Mouse (Mus musculus) MEL (cell line): ENCODE data around the gene Tifa. TPM values are rescaled to one million over a fixed set of nuclear protein-coding genes. Genes with fewer than 3 reads are reported as not detected.

Source experiments
- DNase-seq: peaks from one replicate; pipeline ENCODE4 v3.0.0; 2011; ENCODE audit warnings: low read depth, low spot score
- H3K27ac ChIP-seq: 2 replicates; pipeline ENCODE4 v1.5.1; 2012; ENCODE audit warnings: low read depth, mild to moderate bottlenecking, control low read depth, low read length, moderate library complexity; ENCODE audit not compliant: control insufficient read depth
- H3K27me3 ChIP-seq, 2 experiments: fragments of 150-350 bp in 1 of 2; sonication (generic) in 1 of 2; 2 replicates each; pipeline ENCODE4 v1.6.1; 2012; ENCODE audit warnings: low read length in 2 of 2, mild to moderate bottlenecking in 2 of 2, improper control_type of control experiment in 1 of 2, moderate library complexity in 1 of 2; ENCODE audit not compliant: insufficient read depth in 2 of 2, control insufficient read depth in 1 of 2
- H3K36me3 ChIP-seq, 2 experiments: 2 replicates each; pipeline ENCODE4 v1.6.1; 2012 to 2014; ENCODE audit warnings: low read length in 2 of 2, improper control_type of control experiment in 1 of 2, inconsistent platforms in 1 of 2, mild to moderate bottlenecking in 1 of 2; ENCODE audit not compliant: insufficient read depth in 2 of 2, control insufficient read depth in 1 of 2
- H3K4me1 ChIP-seq, 2 experiments: fragments of 150-350 bp in 1 of 2; sonication (generic) in 1 of 2; 2 replicates each; pipeline ENCODE4 v1.6.1; 2012; ENCODE audit warnings: low read length in 2 of 2, improper control_type of control experiment in 1 of 2, mild to moderate bottlenecking in 1 of 2; ENCODE audit not compliant: insufficient read depth in 2 of 2, control insufficient read depth in 1 of 2
- H3K4me3 ChIP-seq, 2 experiments: fragments of 150-350 bp in 1 of 2; sonication (generic) in 1 of 2; 2 replicates each; pipeline ENCODE4 v1.5.1; 2012; ENCODE audit warnings: low read depth in 2 of 2, low read length in 2 of 2, mild to moderate bottlenecking in 2 of 2, moderate library complexity in 2 of 2, control low read depth in 1 of 2, improper control_type of control experiment in 1 of 2; ENCODE audit not compliant: control insufficient read depth in 1 of 2, insufficient read depth in 1 of 2
- H3K79me2 ChIP-seq: 2 replicates; pipeline ENCODE4 v1.6.1; 2012; ENCODE audit warnings: mild to moderate bottlenecking, low read length, moderate library complexity; ENCODE audit not compliant: control insufficient read depth, poor library complexity, insufficient read depth
- H3K9ac ChIP-seq: 2 replicates; pipeline ENCODE4 v1.6.1; 2012; ENCODE audit warnings: low read depth, mild to moderate bottlenecking, control low read depth, low read length, moderate library complexity; ENCODE audit not compliant: control insufficient read depth, poor library complexity, severe bottlenecking
- H3K9me3 ChIP-seq: fragments of 150-350 bp; sonication (generic); replicated peaks from 2 replicates; pipeline ENCODE4 v1.6.1; 2012; ENCODE audit warnings: mild to moderate bottlenecking, low read length, improper control_type of control experiment, moderate library complexity; ENCODE audit not compliant: insufficient read depth
- BHLHE40 ChIP-seq: IDR thresholded peaks from 2 replicates; pipeline ENCODE4 v1.6.1; 2012; ENCODE audit warnings: low read depth, mild to moderate bottlenecking, inconsistent platforms, low read length, improper control_type of control experiment, borderline replicate concordance
- EP300 ChIP-seq, 2 experiments: IDR thresholded peaks; 2 replicates each; pipeline ENCODE4 v1.6.1; 2011; ENCODE audit warnings: improper control_type of control experiment in 2 of 2, low read length in 2 of 2, low read depth in 1 of 2, mild to moderate bottlenecking in 1 of 2
- ETS1 ChIP-seq: IDR thresholded peaks from 2 replicates; pipeline ENCODE4 v1.6.1; 2012; ENCODE audit warnings: low read depth, mild to moderate bottlenecking, inconsistent platforms, low read length, improper control_type of control experiment, moderate library complexity
- GATA1 ChIP-seq: IDR thresholded peaks from 2 replicates; pipeline ENCODE4 v1.6.1; 2011; ENCODE audit warnings: low read depth, low read length, improper control_type of control experiment
- MXI1 ChIP-seq: IDR thresholded peaks from 2 replicates; pipeline ENCODE4 v1.6.1; 2011; ENCODE audit warnings: mild to moderate bottlenecking, low read depth, low read length, improper control_type of control experiment
- MYB ChIP-seq: IDR thresholded peaks from 2 replicates; pipeline ENCODE4 v1.6.1; 2011; ENCODE audit warnings: mild to moderate bottlenecking, low read depth, low read length, improper control_type of control experiment
- NRF1 ChIP-seq: IDR thresholded peaks from 2 replicates; pipeline ENCODE4 v1.6.1; 2014; ENCODE audit warnings: low read depth, mild to moderate bottlenecking, inconsistent platforms, low read length, improper control_type of control experiment, moderate library complexity; ENCODE audit not compliant: poor library complexity, insufficient read depth, severe bottlenecking
- TAL1 ChIP-seq: IDR thresholded peaks from 2 replicates; pipeline ENCODE4 v1.6.1; 2012; ENCODE audit warnings: mild to moderate bottlenecking, inconsistent platforms, low read length, moderate library complexity, mixed read lengths
- TBP ChIP-seq: IDR thresholded peaks from 2 replicates; pipeline ENCODE4 v1.8.0; 2011; ENCODE audit warnings: low read depth, low read length, improper control_type of control experiment
- TCF12 ChIP-seq: IDR thresholded peaks from 2 replicates; pipeline ENCODE4 v1.6.1; 2014; ENCODE audit warnings: low read depth, mild to moderate bottlenecking, inconsistent platforms, low read length, improper control_type of control experiment, moderate library complexity
- ZC3H11A ChIP-seq: IDR thresholded peaks from 2 replicates; pipeline ENCODE4 v1.6.1; 2012; ENCODE audit warnings: low read depth, mild to moderate bottlenecking, inconsistent platforms, low read length, improper control_type of control experiment
- ZMIZ1 ChIP-seq: IDR thresholded peaks from 2 replicates; pipeline ENCODE4 v1.6.1; 2012; ENCODE audit warnings: low read depth, mild to moderate bottlenecking, inconsistent platforms, low read length, improper control_type of control experiment, moderate library complexity
- polyA plus RNA-seq, 2 experiments: library from polyadenylated mRNA; stranded (reverse) in 1 of 2; unstranded in 1 of 2; fragments of >175 nt in 1 of 2; fragments of >200 nt in 1 of 2; gene quantifications; 2 replicates each; pipeline versions ENCODE4 v1.2.1 to v1.2.4; 2012; ENCODE audit warnings: low replicate concordance in 2 of 2, low read depth in 1 of 2; ENCODE audit not compliant: insufficient read length in 2 of 2, insufficient read depth in 1 of 2, missing spikeins in 1 of 2
- total RNA-seq: library from RNA; depleted of rRNA; stranded (reverse); fragments of 300-350 nt; gene quantifications from 2 replicates; pipeline ENCODE4 v1.2.3, GENCODE M21; 2012

Gene Tifa
- total and polyA plus RNA-seq, 3 experiments = 1.7 to 3.0 TPM; not detected in 1

GRCm38 (mm10) chr3:127821209-127821608 is 31.6 kb downstream of the Tifa start:
- peak; percentile 33 for DNase-seq
- Histone ChIP-seq H3K9ac (no peak overlapping the region), H3K4me1 (peaks cover 4 to 9% of the 10 kb centered on the region in 2 experiments; a peak in 3 of 4 replicates), H3K4me3 (no peak overlapping the region), H3K27me3 (no peaks in the 10 kb centered on the region), H3K79me2 (no peaks in the 10 kb centered on the region), H3K9me3 (no peaks in the 10 kb centered on the region), H3K36me3 (peaks cover 4 to 17% of the 10 kb centered on the region in 2 experiments; a peak in 3 of 4 replicates), H3K27ac (no peak overlapping the region)
- TF ChIP-seq GATA1 (peak; percentile 46), ZMIZ1 (no peak), ETS1 (peak; percentile 59), TBP (0 out of 2 replicates have a peak, but pooled peaks have one; percentile 31), TCF12 (peak; percentile 27; the same call in 1 of the 2 replicates), MXI1 (no peak), EP300 (IDR thresholded peaks at IDR 0.05; ENCODE audit: low read depth in 1 of 2, low read length in 2 of 2) (peak; percentile 43 to 78; a peak in 2 of 4 replicates), TAL1 (peak; percentile 45), ZC3H11A (no peak), NRF1 (no peak), MYB (0 out of 2 replicates have a peak, but pooled peaks have one; percentile 10)

- Histone ChIP-seq H3K9me3 (no peaks in the 10 kb centered on the region), H3K27me3 (no peaks in the 10 kb centered on the region), H3K36me3 (peaks cover 4 to 15% of the 10 kb centered on the region in 2 experiments; a peak in 3 of 4 replicates), H3K27ac (no peak overlapping the region), H3K79me2 (peaks cover 4% of the 10 kb centered on the region; the same call in 1 of the 2 replicates), H3K9ac (no peak overlapping the region), H3K4me1 (peaks cover 4 to 9% of the 10 kb centered on the region in 2 experiments; a peak in 3 of 4 replicates), H3K4me3 (no peak overlapping the region)
- TF ChIP-seq BHLHE40 (no peak), MYB (peak; percentile 63), EP300 (IDR thresholded peaks at IDR 0.05; ENCODE audit: low read depth in 1 of 2, low read length in 2 of 2) (peak; percentile 25 to 66; a peak in 3 of 4 replicates), TCF12 (peak; percentile 28; the same call in 1 of the 2 replicates)
- peak; percentile 13 for DNase-seq
Observed at GRCm38 (mm10) chr3:127823886-127824863, 34.6 kb downstream of the Tifa start.
